Mouse (Mus musculus) ovary, adult 18-20 months (tissue): ENCODE data around the gene Smim17.
"Not testable (repeated sequence)": the region's sequence is repeated elsewhere in the genome, so short reads cannot be mapped to it uniquely, and the experiment has no call there.

Experiments
- DNase-seq: peaks from one replicate; pipeline ENCODE4 v3.0.0; 2022; ENCODE audit warnings: low spot score, mixed read lengths

The Smim17 gene

DNA sequence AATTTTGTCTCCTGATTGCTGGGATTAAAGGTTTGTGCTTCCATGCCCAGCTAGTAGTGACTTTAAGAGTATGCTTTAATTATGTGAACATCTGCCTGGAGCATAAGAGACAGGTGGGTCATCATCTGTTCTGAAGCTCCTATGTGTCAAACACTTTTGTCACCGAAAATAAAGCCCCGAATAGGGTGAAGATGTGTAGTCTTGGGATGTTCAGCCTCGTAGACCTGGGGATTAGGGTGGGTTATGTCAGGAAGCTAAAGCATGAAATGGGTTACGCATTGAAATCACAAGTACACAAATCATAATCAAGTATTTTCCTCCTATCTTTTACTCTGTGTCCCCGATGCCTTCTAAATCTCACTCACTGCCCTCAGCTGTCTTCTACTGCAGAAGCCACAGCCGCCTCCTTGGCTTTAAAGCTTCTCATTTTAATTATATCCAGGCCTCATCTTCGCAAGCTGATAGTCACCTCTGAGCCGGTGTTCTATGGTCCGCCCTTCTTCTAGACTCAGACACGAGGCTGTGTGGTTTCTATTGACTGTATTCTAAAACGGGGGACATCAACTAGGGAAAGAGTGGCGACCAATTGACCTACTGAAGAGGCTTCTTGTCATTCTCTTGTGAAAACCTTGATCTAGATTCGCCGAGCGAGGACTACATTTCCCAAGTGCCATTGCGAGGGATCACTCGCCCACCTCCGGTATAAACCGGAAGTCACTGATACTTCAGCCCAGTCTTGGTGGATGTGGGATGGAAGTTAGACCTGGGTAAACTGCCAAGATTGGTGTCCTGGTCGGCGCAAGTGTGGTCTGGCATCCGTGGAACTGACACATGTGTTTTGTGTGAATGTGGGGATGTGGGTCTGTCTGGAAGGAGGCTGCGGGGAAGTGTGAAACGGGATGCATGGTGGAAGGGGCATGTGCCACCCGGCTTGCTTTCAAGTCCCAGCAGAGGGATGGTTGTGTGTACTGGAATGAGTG is at the start of gene Smim17:
Gene Smim17, plus strand, starts transcription at position 720 of the 980 bp plus-strand sequence.
- peak; percentile 9 for DNase-seq

DNA sequence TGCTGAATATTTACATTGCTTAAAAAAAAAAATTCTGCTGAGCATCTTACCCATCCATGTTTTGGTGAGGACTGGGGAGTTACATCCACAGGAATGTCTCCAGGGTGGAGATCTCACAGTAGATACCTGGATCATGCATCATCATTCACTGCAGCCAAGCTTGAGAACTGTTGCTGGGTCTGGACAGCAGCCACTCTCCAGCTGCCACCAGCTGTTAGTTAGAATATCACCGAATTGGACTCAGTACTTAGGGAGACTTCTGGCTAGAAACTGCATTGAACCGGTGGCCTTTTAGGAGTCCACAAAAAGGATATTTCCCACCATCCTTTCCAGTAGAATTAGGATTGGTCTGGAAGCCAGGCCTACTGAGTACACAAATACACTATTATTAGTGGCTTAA is 40.4 kb upstream of the Smim17 start:
- DNase-seq: no peak

DNA sequence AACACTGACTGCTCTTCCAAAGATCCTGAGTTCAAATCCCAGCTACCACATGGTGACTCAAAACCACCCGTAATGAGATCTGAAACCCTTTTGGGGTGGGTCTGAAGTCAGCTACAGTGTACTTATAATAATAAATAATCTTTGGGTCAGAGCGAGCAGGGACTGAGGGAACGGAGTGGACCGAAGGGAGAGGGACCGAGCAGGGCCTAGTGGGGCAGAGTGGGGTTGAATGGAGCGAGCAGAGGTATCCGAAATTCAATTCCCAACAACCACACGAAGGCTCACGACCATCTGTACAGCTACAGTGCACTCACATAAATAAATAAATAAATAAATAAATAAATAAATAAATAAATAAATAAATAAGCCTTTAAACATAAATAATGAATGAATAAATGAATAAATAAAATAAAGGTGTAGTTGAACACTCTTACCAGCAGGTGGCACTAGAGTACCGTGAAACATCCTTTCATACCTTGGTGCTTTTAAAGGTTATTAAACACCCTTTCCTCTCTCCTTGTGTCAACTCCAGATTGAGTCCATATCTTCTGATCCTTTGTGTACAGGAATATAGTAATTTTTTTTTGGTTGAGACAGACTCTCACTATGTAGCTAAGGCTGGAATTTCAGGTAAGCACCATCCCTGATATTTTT is 39.5 kb upstream of the Smim17 start:
- no peak for DNase-seq

DNA sequence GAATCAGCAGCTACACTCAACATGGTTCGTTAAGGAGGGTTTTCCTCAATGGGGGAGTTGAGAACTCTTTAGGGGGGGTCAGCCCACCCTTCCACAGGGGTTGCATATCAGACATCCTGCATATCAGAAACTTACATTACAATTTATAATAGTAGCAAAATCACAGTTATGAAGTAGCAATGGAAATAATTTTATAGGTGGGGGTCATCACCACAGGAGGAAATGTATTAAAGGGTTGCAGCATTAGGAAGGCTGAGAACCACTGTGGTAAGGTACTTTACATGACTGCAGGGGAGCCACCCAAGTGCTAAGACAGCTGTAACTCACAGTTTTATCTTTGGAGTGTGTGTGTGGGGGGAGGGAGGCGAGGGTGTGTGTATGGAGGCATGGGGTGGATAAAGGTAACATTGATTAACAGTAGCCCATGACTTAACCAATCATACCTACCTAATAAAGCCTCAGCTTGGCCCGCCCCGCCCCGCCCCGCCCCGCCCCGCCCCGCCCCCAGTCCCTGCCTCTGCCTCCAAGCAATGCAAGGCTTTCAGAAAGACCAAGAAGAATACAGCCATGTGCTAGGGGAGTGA is 37.9 kb upstream of the Smim17 start:
- no peak for DNase-seq

DNA sequence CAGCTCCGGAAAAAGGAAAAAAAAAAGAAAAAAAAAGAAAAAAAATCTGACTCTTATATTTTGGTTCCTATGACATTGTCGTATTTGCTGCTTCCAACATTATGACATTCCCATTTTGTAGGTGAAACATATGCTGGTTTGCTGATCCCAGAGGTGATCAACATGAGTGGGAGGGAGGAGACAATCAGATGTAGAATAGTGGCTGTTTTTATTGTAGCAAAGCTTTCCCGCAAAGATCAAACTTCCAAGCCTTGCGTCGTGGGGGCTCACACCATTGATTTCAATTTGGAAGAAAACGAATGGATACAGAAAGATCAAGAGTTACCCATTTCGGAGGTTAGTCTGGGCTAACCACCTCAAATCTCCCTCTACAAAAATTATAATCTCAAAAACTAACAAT is 36.8 kb upstream of the Smim17 start:
- no peak for DNase-seq

DNA sequence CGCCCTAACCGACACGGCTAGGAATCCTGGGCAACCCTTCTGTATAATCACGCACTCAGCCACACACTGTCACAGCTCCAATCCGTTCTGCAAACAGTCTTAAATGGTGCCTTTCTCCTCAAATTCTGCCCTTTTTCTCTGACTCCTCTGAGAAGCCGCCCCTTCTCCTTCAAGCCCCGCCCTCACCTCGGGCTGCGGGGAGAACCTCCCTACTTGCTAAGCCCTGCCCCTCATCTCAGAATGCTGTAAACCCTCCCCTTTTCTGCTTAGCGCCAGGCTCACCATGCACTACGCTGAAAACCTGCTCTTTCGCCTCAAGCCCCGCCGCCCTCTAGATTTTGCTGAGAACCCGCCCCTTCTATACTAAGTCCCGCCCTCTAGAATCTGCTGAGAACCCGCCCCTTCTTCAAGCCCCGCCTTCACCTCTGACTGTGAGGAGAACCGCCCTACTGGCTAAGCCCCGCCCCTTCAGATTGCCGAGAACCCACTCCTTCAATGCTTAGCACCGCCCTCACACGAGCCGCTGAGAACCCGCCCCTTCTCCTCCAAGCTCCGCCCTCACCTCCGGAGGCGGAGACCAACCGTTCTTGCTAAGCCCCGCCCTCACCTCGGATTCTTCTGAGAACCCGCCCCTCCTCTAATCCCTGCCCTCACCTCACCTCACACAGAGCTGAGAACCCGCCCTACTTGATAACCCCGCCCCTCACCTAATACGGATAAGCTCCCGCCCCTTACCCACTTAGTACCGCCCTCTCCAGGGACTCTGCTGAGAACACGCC is 36.1 kb upstream of the Smim17 start:
- peak; percentile 99 for DNase-seq

DNA sequence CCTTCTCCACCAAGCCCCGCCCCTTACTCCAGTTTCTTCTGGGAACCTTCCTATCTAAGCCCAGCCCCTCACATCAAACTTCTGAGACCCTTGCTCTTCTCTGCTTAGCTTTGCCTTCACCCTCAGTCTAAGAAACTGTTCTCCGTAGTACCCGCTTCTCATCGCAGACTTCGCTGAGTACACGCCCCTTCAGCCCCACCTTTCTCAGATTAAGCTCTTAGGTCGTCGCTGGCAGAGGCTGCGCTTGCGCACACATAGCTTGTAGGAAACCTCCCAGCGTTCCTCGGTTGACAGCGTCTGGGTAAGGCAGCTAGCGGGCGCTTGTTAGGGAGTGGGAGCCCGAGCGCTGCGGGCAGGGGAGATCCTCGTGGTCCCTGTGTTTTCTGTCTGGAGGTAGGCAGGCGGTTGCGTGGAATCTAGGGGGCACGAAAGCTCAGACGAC is 35.4 kb upstream of the Smim17 start, which contains the start of gene Zfp78:
Gene Zfp78, plus strand, starts transcription at position 234 of the 442 bp plus-strand sequence.
- peak; percentile 83 for DNase-seq

DNA sequence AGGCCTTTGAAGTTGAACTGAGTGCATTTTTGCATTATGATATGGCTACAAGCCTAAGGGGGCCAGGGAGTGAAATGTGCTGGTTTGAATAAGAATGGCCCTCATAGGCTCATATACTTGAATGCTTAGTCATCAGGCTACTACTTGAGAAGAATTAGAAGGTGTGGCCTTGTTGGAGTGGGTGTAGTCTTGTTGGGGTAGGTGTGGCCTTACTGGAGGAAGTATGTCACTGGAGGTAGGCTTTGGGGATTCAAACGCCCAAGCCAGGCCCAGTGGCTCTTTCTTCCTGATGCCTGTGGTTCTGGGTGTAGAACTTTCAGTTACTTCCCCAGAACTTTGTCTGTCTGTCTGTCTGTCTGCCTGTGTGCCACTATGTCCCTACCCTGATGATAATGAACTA is 33.8 kb upstream of the Smim17 start:
- no peak for DNase-seq

DNA sequence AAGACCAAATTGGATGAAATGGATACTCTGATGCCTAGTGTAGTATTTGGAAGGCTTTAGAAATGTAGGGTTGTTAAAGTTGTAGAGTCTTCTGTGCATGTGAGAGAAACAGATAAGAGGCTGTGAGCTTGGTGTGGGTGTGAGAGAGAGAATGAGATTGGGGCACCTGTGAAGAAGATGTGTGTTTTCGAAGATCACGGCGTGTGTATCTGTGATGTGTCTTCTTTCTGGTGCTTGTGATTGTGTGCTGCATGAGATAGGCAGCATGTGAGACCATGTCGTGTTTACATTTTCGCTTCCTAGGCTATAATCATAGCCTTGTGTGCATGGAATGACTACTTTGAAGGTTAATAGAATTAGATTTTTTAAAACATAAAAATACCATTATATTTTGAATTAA is 31.3 kb upstream of the Smim17 start:
- DNase-seq: no peak

DNA sequence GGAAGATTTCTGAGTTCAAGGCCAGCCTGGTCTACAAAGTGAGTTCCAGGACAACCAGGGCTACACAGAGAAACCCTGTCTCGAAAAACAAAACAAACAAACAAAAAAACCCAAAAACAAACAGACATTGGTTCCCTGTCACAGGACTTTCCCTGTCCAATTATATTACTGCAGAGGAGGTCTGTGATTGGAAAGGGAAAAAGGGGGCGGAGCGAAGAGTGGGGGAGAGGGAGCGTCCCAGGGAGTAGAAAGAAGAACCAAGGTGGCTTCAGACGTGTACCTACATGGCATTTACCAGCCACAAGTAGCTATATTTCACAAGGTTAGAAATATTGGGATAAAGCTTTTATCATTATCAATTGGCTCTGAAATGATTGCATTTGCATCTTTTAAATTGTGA is 30.4 kb upstream of the Smim17 start:
- not testable (repeated sequence) for DNase-seq

DNA sequence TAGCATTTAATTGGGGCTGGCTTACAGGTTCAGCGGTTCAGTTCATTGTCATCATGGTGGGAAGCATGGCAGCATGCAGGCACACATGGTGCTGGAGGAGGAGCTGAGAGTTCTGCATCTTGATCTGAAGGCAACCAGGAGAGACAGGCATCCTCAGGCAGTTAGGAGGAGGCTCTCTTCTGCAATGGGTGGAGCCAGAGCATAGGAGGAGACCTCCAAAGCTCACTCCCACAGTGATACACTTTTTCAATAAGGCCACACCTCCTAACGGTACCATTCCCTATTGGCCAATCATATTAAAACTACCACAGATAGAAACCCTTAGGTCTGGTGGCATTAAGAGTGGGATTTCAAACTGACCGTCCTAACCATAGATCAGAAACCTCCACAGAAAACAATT is 29.1 kb upstream of the Smim17 start:
- no peak for DNase-seq

DNA sequence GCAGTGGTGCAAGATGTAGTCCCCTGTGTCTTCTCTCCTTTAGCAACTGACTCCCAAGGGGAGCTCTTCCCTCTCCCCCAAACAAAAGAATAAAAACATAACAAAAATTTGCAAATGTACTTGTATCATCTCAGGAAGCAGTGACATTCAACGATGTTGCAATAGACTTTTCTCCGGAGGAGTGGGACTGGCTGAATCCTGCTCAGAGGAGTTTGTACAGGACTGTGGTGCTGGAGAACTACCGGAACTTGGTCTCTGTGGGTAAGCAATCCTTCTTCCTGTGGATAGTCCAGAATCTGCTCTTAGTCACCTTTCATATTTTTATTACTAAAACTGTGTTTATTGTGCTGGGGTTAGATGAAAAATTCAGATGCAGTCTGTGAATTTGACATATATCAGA is 25.5 kb upstream of the Smim17 start:
- DNase-seq: no peak

DNA sequence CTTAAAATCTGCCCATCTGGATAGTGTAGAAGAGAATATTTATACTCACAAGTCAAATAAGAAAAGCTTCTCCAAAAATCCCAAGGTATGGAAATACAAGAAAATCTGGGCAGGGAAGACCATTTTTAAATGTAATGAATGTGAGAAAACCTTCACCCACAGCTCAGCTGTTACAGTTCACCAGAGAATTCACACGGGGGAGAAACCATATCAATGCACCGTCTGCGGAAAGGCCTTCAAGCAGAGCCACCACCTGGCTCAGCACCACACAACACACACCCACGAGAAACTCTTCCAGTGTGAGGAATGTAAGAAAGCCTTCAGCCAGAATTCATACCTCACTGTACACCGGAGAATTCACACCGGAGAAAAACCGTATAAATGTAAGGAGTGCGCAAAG is 20.1 kb upstream of the Smim17 start:
- no peak for DNase-seq

DNA sequence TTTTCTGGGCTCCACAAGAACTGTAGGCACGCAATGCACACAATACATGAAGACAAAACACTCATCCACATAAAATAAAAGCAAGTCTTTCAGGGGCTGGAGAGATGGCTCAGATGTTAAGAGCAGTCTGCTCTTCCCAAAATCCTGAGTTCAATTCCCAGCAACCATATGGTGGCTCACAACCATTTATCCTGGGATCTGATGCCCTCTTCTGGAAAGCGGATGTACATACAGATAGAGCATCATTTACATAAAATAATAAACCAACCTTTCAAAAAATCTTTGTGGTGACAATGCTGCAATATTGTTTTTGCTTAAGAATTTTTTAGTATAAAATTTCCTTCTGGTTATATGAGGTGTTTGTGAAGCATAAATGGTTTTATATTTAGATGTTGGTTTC is 17.1 kb upstream of the Smim17 start:
- DNase-seq: no peak

DNA sequence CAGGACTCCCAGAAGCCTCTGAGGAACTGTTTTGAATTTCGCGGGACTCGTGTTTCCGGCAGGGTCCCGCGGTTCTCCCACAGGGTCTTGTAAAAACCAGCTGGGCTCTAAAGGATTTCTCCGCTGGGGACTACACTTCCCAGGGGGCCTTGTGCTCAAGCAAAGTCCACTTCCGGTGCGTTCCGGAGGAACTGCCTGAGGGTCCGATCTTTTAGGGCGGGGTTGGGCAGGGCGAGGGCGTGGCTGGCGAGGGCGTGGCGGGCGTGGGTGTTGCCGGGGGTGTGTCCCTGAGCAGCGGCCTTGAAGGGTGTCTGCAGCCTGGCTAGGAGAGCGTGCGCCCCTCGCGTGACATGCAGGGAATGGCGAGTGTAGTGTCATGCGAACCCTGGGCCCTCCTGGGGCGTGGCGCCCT is 15.5 kb upstream of the Smim17 start, which contains the start of gene Zfp28:
Gene Zfp28, plus strand, starts transcription at position 252 of the 412 bp plus-strand sequence.
- peak; percentile 95 for DNase-seq

DNA sequence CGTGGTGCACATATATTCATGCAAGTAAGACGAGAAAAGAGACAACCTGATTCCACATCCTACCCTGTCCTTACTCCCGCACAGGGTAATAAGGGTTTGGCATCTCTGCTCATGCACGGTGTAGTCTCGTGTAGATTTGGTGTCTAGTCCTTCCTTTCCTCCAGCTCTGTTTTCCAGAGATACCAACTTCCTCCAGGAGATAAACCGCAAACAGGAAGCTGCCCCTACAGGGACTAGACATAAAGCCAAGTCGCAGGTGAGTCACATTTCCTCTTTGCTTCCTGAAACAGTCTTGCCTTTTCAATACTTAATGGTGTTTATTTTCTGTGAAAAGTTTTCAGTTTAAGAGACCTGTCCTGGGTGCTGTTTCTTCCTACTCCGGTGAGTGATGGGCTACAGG is 14.5 kb upstream of the Smim17 start:
- no peak for DNase-seq

DNA sequence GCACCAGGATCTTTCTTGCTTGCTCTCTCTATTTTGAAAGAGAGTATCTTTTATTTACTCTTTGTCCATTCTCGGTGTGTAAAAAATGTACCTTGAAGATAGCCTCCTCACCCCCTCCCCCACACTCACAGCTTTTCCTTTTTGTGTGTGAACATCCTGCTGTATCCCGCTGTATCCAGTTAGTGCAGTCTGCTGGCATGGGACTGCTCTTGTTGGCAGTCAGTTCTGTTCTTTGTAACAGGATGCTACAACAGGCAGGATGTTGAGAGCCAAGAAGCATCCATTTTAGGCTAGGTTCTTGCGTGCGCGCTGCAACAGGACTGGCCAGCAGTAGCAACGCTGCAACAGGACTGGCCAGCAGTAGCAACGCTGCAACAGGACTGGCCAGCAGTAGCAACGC is 11.5 kb upstream of the Smim17 start:
- DNase-seq: no peak

DNA sequence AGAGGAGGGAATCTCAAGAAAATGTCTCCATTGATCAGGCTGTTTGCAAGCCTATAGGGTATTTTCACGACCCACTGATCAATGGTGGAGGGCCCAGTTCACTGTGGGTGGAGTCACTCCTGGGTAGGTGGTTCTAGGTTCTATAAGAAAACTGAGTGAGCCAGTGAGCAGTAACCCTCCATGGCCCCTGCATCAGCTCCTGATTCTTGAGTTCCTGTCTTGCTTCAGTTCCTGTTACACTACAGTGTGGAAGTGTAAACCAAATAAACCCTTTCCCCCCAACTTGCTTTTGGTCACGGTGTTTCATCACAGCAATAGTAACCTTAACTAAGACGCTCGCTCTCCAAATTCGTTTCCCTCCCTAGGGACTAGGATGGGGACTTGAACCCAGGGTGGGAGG is 9.5 kb upstream of the Smim17 start:
- no peak for DNase-seq

DNA sequence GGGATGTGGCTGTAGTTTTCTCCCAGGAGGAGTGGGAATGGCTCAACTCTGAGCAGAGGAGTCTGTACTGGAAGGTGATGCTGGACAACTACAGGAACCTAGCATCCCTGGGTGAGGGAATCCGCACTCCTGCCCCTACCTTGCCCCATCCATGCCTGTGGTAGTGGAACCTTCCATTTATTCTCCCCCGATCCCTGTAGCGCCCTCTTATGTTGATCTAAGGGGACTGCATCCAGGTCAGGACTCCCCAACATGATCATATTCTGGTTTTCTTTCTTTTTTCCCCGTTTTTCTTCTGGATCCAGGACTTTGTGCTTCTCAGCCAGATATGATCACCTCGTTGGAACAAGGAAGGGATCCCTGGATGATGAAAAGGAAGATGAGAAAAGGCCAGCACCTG is 9.1 kb upstream of the Smim17 start:
- DNase-seq: no peak

DNA sequence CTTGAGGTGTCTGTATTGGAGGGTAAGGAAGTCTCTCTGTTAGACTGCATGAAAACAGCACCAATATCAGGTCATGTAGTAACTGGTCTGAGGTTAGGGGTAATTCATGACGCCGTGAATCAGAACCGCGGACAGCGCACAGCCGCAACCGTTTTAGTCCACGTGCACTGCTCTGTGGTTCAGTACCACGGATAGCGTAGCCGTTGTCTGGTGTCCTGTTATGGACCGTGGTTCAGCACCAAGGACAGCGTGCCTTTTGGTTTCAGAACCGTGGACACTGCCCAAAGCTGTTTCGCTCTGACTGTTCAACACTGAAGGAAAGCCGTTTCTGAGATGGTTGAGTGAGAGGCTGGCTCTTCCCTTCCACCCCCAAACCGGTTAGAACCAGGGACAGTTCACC is 11.5 kb downstream of the Smim17 start, which contains the start of gene Gm20715:
Gene Gm20715, plus strand, starts transcription at position 235 of the 400 bp plus-strand sequence.
- DNase-seq: peak; percentile 85

DNA sequence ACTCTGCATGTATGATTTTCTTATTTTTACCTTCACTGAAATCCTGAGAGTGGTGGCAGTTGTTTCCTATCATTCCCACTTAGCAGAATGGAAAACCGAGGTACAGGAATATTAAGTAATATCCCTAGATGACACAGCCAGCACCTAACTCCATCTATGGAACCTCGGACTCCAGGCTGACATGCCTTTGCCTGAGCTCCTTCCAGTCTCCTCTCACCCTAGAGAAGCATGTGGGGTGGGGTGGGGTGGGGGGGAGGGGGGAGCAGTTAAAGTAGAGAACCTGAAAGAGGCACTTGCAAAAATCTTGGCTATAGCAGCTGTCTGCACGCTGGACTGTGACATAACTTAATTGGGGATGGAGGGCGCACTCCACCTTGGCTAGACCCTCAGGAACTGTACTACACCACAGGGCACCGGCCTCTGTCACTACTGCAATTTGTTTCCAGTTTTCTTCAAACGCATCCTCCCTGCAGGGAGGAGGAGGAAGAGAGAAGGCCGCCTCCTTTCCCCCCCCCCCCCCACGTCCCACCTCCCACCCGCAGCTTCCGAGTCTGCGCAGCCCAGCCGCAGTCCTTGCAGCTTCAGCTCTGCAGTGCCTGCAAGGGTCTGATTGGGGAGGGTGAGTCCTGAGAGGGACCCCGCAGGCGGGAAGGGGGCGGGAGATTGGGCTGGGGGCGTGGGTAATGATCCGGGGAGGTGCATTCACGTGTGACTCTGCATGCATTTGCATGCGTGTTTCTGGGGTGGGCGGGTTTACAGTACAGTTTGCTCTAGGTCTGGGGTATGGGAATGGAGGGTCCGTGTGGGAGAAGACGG is 16.3 kb downstream of the Smim17 start:
- DNase-seq: no peak
